Mouse (Mus musculus): ENCODE measurements around the gene Plekhg6.

Plekhg6 gene

DNA sequence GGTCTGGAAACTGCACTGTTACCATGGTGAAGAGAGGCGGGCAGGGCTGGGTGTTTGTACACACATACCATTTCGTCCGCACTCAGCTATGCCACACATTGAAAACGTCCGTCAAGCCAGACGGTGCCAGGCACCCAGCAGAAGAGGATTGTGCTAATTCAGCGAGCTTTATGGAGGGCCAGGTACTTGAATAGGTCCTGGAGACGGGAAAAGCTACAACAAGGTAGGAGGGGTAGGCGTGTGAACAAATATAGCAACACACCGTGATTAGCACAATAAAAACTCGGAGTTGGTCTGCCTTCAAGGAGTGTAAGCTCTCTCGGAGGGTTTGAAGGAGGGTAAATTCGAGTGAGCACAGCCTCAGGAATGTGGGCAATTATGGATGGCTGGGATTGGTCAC, 57.8 kb downstream of the Plekhg6 start:
- DNase-seq, result no peak

DNA sequence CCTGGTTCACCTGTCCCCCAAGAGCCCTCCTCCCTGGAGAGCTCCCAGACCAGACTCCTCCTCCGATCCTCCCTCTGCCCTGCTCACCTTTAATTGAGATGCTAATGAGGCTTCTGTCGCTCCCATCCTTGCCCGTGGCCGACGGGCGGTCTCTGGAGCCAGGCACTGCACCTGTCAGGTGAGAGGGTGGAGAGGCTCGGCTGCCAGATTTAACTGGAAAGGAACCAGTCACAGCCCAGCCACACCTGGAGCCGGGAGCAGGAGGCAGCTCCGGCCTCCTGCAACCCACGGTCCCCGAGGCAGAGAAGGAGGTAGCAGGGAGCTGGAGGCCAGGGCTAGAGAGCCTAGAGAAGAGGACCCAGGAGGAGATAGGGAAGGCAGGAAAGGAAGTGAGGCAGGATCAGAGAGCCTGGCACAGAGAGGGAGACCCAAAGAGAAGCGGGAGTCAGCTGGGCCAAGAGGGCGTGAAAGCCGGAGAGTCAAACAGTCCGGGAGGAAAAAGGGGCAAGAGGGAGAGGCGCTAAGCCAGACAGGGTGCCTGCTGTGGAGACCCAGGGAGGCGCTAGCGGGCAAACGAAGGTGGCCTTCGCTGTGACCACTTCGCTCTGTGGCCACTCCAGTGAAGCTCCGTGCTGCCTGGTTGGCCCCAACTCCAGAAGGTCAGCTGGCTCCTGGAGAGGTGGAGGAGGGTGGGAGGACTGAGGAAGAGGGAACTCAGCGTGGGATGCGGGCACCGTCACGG, 59.3 kb downstream of the Plekhg6 start:
- DNase-seq, result peak; percentile 71 to 83

DNA sequence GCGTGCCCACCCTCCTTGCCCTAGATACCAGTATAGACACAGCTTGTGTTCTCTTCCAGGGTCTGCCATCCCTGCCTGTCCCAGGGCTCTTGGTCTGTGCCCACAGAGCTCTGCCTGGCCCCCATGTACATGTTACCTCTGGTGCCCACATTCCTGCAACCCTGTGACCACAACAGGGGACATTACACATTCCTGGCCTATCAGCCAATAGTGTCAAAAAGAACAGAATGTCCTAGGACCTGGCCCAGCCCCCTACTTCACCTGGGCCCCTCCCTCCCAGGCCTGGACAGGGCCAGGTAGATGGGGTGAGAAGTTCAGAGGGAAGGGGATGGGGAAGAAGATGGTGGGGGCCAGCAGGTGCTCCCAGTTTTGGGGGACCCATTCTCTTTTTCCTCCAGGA, 60.3 kb downstream of the Plekhg6 start, which contains the start of gene Scnn1a:
Scnn1a (plus strand) TSS at position 337 of the 400 bp plus-strand sequence.
- DNase-seq, result peak; percentile 55 to 79

DNA sequence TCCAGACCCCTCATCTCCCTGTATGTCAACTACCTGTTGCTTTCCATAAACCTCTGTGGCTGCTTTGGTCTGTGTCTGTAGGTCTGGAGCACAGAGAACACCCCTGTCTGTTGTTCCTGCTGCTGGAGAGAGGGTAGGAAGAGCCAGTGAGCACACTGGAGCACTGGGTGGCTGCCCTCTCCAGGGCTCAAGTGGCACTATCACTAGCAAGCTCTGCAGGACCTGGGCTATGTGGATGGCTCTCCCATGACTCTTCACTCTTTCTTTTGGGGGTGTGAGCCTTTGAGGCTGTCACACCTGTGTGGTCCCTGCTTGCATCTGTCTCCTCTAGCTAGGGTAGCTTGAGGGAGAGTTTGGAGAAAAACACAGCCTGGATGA, 60.7 kb downstream of the Plekhg6 start:
- DNase-seq, result no peak

DNA sequence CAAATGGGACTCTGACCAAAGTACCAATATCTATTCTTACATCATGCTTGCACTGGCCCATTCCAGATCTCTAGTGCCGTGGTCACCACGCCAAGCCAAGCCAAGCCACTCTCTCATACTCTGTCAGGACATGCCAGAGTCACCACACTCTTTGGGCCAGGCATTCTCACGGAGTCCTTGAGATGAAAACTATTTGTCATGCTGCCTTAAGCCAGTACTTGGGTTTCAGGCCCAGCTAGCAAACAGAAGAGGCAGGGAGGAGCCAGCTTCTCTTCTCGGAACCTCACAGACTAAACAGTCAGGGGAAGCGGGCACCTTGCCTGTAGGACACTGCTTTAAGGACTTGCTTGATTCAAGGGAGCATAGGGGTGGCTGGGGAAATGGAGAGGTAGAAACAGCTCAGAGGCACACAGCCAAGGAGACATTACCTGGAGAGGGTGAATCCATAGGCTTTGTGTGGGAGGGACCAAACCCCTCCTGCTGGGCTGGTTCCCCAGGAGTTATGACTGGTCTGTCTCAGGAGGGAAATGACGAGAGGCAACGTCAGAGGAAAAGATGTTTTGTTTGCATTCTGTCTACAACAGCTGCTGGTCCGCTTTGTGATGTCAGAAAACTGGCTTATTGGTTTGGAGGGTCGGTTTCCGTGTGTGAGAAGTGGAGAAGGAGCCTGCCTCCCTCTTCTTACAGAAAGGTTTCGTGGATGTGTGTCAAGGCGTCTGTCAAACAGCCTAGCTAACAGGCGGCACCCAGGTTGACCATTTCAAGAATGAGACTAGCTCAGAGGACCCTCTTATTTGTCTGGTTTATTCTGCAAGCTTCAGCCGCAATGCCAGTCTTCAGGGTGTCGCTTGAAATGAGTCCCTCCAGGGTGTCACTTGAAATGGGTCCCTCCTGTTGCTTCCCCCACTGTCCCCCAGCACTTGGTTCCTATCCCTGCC, 61.3 kb downstream of the Plekhg6 start:
- DNase-seq, result peak in 1 of 2 experiments; percentile 30

DNA sequence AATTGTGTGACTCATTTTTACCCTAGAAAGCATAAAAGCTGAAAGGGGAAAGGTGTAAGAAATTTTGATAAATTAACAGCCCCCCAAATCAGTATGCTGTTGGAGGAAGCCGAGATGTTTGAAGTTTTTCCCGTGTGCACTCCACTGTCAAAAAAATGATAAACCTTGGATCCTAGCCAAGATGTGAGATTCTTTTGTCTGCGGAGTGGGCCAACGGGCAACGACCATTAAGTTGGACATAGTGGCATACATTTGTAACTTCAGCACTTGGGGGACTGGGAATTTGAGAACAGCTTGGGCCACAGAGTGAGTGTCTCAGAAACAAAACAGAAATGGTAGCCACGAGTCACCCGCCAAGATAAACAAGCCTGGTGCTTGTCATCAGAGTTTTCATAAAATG, 63.5 kb downstream of the Plekhg6 start:
- no peak for DNase-seq

DNA sequence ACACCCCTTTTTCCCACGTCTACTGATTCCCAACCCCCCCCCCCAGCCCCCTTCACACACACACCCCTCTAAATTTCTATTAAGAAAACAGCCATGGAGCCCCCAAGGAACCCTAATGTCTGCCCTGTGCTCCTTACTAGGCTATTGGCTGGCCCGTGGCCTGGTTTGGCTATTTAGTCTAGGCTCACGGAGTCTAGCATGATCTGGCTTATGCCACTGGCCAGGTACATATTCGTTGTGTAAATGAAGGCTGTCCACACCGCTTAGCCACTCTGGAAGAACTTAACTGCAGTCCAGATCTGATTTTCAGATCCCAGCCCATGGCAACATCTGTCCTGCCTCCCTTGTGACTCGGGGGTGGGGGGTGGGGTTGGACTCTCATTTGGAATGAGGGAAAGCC, 65.8 kb downstream of the Plekhg6 start:
- peak; percentile 42 to 49 for DNase-seq

DNA sequence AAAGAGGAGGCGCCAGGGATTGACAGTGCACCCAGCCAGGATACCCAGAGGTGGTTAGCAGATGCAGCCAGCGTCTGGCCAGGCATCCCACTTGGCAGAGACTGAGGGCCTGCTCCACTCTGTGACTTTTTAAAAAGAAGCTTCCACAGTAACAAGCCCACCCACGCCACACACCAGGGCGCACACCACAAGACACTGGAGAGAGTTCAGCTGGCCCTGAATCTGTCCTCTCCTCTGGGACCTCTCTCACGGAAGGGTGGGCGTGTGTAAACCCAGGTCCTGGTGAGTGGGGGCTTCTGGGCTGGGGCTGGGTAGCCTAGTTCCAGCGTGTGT, 66.4 kb downstream of the Plekhg6 start:
- no peak for DNase-seq

DNA sequence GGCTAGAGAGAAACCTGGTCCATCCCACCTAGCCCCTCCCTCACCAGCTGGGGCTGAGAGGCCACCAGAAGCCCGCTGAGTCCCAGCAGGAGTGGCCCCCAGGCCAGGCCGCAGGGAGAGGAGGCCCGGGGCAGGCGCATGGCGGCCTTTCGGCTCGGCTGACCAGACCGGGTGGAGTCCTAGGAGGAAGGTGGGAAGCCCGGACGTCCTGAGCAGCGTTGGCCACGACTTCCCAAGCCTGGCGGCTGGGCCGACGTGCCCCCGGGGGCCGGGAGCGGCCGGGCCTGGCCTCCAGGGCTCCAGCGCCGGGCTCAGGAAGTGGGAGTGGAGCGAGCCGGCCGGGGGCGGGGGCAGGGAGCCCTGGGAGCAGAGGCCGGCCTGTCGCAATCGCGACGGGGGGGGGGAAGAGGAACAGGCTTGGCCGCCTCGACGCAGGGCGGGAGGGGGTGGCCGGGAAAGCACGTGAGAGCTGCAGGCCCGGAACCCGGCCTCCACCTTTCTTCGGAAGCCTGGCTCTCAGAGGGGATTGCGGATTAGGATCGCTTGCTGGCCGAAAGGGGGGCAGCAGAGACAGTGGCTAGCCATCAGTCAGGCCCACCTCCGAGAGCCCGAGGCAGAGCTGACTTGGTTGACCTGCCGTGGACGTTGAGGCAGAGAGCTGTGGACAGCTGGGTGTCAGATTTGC, 66.9 kb downstream of the Plekhg6 start, which contains the start of gene Ltbr:
Ltbr (minus strand) TSS at position 340 of the 685 bp plus-strand sequence.
- DNase-seq, result peak; percentile 95 to 97

Measured in kidney, postnatal 36 days (tissue).